Mouse (Mus musculus): ENCODE measurements around the gene Nxn.

The Nxn gene

GRCm38 (mm10) chr11:76398798-76399586 lies at the start of gene Nxn:
Gene Nxn (minus strand): TSS chr11:76399140.
- in situ Hi-C loops (cut with MboI; ENCODE audit: unreplicated experiment in 2 of 2): no loop called here

- in situ Hi-C loops (cut with MboI; ENCODE audit: unreplicated experiment in 2 of 2): no loop called here
These were observed 47.3 kb upstream of the Nxn start for GRCm38 (mm10) chr11:76446251-76446650.

GRCm38 (mm10) chr11:76445459-76445858 lies 46.5 kb upstream of the Nxn start:
- in situ Hi-C loops (cut with MboI; ENCODE audit: unreplicated experiment in 2 of 2): no loop called here

GRCm38 (mm10) chr11:76439666-76440065 lies 40.7 kb upstream of the Nxn start:
- in situ Hi-C loops (cut with MboI; ENCODE audit: unreplicated experiment in 2 of 2): no loop called here

- in situ Hi-C loops (cut with MboI; ENCODE audit: unreplicated experiment in 2 of 2): no loop called here
These were observed 38.0 kb upstream of the Nxn start for GRCm38 (mm10) chr11:76436864-76437437.

GRCm38 (mm10) chr11:76436009-76436408 lies 37.1 kb upstream of the Nxn start:
- in situ Hi-C loops (cut with MboI; ENCODE audit: unreplicated experiment in 2 of 2): no loop called here

- in situ Hi-C loops (cut with MboI; ENCODE audit: unreplicated experiment in 2 of 2): no loop called here
These were observed 31.2 kb upstream of the Nxn start for GRCm38 (mm10) chr11:76429966-76430631.

- in situ Hi-C loops (cut with MboI; ENCODE audit: unreplicated experiment in 2 of 2): no loop called here
These were observed 30.6 kb upstream of the Nxn start for GRCm38 (mm10) chr11:76429556-76429955.

- in situ Hi-C loops (cut with MboI; ENCODE audit: unreplicated experiment in 2 of 2): no loop called here
These were observed 30.1 kb upstream of the Nxn start for GRCm38 (mm10) chr11:76429046-76429445.

- in situ Hi-C loops (cut with MboI; ENCODE audit: unreplicated experiment in 2 of 2): no loop called here
These were observed 28.8 kb upstream of the Nxn start for GRCm38 (mm10) chr11:76427781-76428180.

GRCm38 (mm10) chr11:76425749-76426148 lies 26.8 kb upstream of the Nxn start:
- in situ Hi-C loops (cut with MboI; ENCODE audit: unreplicated experiment in 2 of 2): no loop called here

- in situ Hi-C loops (cut with MboI; ENCODE audit: unreplicated experiment in 2 of 2): no loop called here
These were observed 22.0 kb upstream of the Nxn start for GRCm38 (mm10) chr11:76420896-76421295.

GRCm38 (mm10) chr11:76419179-76419578 lies 20.2 kb upstream of the Nxn start:
- in situ Hi-C loops (cut with MboI; ENCODE audit: unreplicated experiment in 2 of 2): loop anchor here in 1 of 2 experiments (10.0 kb wide), 1 partner anchor 504 kb away; no protein-coding TSS in a partner anchor

GRCm38 (mm10) chr11:76418423-76418822 lies 19.5 kb upstream of the Nxn start:
- in situ Hi-C loops (cut with MboI; ENCODE audit: unreplicated experiment in 2 of 2): loop anchor here in 1 of 2 experiments (10.0 kb wide), 1 partner anchor 504 kb away; no protein-coding TSS in a partner anchor

GRCm38 (mm10) chr11:76415985-76416384 lies 17.0 kb upstream of the Nxn start:
- in situ Hi-C loops (cut with MboI; ENCODE audit: unreplicated experiment in 2 of 2): loop anchor here in 1 of 2 experiments (10.0 kb wide), 1 partner anchor 501 kb away; no protein-coding TSS in a partner anchor

- in situ Hi-C loops (cut with MboI; ENCODE audit: unreplicated experiment in 2 of 2): loop anchor here in 1 of 2 experiments (10.0 kb wide), 1 partner anchor 500 kb away; no protein-coding TSS in a partner anchor
These were observed 16.1 kb upstream of the Nxn start for GRCm38 (mm10) chr11:76415001-76415400.

- in situ Hi-C loops (cut with MboI; ENCODE audit: unreplicated experiment in 2 of 2): loop anchor here in 1 of 2 experiments (10.0 kb wide), 1 partner anchor 498 kb away; no protein-coding TSS in a partner anchor
These were observed 14.3 kb upstream of the Nxn start for GRCm38 (mm10) chr11:76413202-76413601.

GRCm38 (mm10) chr11:76410826-76411225 lies 11.9 kb upstream of the Nxn start:
- in situ Hi-C loops (cut with MboI; ENCODE audit: unreplicated experiment in 2 of 2): loop anchor here in 1 of 2 experiments (10.0 kb wide), 1 partner anchor 496 kb away; no protein-coding TSS in a partner anchor

GRCm38 (mm10) chr11:76406702-76407583 lies 8.0 kb upstream of the Nxn start, which contains the start of gene Timm22:
Gene Timm22 (plus strand): TSS chr11:76406952.
- in situ Hi-C loops (cut with MboI; ENCODE audit: unreplicated experiment in 2 of 2): loop anchor here (5.0 to 10.0 kb wide), 7 partner anchors 155 to 632 kb away; partner anchors contain the start of genes Fam57a (in 1 of the 2) and Vps53 (in 1 of the 2)

All from v-Abl transformed pro-B cells (cell line).